Mouse (Mus musculus) c-Kit-positive CD71-positive TER-119-positive erythroid progenitor cells, embryonic 14.5 days (primary cell): ENCODE measurements around the gene Cts7.

Experiments used
- DNase-seq: peaks from one replicate; pipeline ENCODE4 v3.0.0-alpha.2; 2013; ENCODE audit warnings: low spot score

Gene Cts7

DNA sequence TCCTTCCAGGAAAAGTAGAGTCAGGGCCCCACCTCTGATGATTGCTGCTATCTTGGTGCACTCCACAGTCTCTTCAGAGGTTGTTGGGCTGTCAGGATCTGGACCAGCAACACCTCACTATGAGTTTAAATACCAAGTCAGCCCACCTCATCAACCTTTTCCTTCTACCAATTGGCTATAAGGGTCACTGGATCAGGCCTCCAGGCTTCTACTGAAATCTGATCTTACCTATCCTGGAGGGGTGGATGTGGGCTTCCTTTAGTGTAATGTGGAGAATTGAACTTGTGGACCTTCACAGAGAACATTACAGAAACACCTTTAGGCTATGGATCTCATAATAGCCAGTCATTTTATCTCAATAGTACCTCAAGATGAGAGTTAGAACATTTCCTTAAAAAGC, at the start of gene Cts7:
Gene Cts7, minus strand, starts transcription at position 101 of the 400 bp plus-strand sequence.
- DNase-seq = no peak
